Comparison of ENCODE assay signal across 26 mouse cellular contexts in the genomic region with DNA sequence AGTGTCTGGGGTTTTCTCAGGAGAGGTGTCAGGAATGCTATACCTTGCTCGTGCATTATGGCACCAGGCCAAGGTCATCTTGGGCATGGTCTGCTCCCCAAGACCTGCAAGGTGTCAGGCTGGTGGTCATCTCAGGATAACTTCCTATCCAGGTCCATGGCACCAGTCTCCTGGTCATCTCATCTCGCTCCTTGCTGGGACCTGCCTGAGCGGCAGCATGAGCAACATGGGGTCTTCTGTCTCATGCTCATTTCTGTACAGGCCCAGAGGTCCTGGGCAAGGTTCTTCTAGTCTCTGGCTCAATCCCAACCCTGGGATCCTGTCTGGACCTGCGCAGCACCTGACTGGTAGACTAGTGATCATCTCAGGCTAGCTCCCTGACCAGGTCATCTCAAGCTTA.
"Had no signal": no experiment of that assay in that cellular context is flagged by ENCODE, and none has a peak within 500 bp of the region (broad histone marks: within the 10 kb centered on the region; RNA-seq: fewer than 3 reads in every experiment).

No protein-coding gene starts in this region.

- ATAC-seq: forebrain, embryonic 13.5 days; forebrain, embryonic 14.5 days; forebrain, embryonic 15.5 days; forebrain, embryonic 16.5 days; forebrain, postnatal 0 days had no signal

- H3K9ac ChIP-seq: embryonic facial prominence, embryonic 12.5 days; embryonic facial prominence, embryonic 15.5 days; forebrain, embryonic 12.5 days; forebrain, embryonic 13.5 days; forebrain, embryonic 15.5 days; forebrain, postnatal 0 days had no signal

- H3K27ac ChIP-seq: embryonic facial prominence, embryonic 12.5 days; embryonic facial prominence, embryonic 15.5 days; forebrain, embryonic 10.5 days; forebrain, embryonic 12.5 days; forebrain, embryonic 13.5 days; forebrain, embryonic 15.5 days; gastrocnemius, adult 2 months; heart, adult 2 months had no signal

- H3K36me3 ChIP-seq: embryonic facial prominence, embryonic 12.5 days; embryonic facial prominence, embryonic 15.5 days; forebrain, embryonic 10.5 days; forebrain, embryonic 12.5 days; forebrain, embryonic 15.5 days had no signal

- H3K27me3 ChIP-seq: embryonic facial prominence, embryonic 12.5 days; embryonic facial prominence, embryonic 15.5 days; forebrain, embryonic 12.5 days; forebrain, embryonic 13.5 days; forebrain, embryonic 15.5 days had no signal

- H3K4me3 ChIP-seq: embryonic facial prominence, embryonic 12.5 days; embryonic facial prominence, embryonic 15.5 days; erythroblast, embryonic 14.5 days; forebrain, embryonic 10.5 days; forebrain, embryonic 12.5 days; forebrain, embryonic 13.5 days; forebrain, embryonic 15.5 days; gastrocnemius, adult 2 months; heart, adult 2 months had no signal

- H3K4me2 ChIP-seq: embryonic facial prominence, embryonic 12.5 days; embryonic facial prominence, embryonic 15.5 days; forebrain, embryonic 12.5 days; forebrain, embryonic 13.5 days; forebrain, embryonic 15.5 days had no signal

- H3K4me1 ChIP-seq: embryonic facial prominence, embryonic 12.5 days; embryonic facial prominence, embryonic 15.5 days; forebrain, embryonic 10.5 days; forebrain, embryonic 12.5 days; forebrain, embryonic 13.5 days; forebrain, embryonic 15.5 days had no signal

- DNase-seq: cerebellum, adult 2 months; cerebellum, adult 8-10 months; cerebellum, adult 9-10 months; cerebellum, adult 9-11 months; cerebellum, postnatal 10 days; cerebellum, postnatal 14 days; cerebellum, postnatal 25 days; cerebellum, postnatal 36 days; embryo, embryonic 11 days; forebrain, postnatal 0 days; gastrocnemius, adult 2 months; gastrocnemius, postnatal 10 days; gastrocnemius, postnatal 14 days; gastrocnemius, postnatal 25 days; gastrocnemius, postnatal 36 days; heart, adult 18-20 months; heart, adult 2 months had no signal

- H3K9me3 ChIP-seq: embryonic facial prominence, embryonic 15.5 days; forebrain, embryonic 15.5 days had no signal
